Mouse (Mus musculus) hindbrain, embryonic 16.5 days (tissue): ENCODE measurements around the gene Gm12789. TPM values are rescaled to one million over a fixed set of nuclear protein-coding genes. Genes with fewer than 3 reads are reported as not detected.
A peak's percentile ranks its signal among the peaks of the same experiment; 100 is the strongest.
"Not testable (repeated sequence)": the region's sequence is repeated elsewhere in the genome, so short reads cannot be mapped to it uniquely, and the experiment has no call there.

Experiments used
- ATAC-seq: fragments of 200-750 bp; cut with Nextera tagmentation; 2 replicates; pipeline ENCODE4 v1.8.0; 2017; ENCODE audit warnings: moderate TSS enrichment, moderate library complexity
- H3K27ac ChIP-seq: fragments of 300-500 bp; sonication (generic); 2 replicates; pipeline ENCODE4 v1.5.1; 2014; ENCODE audit warnings: low read depth, mild to moderate bottlenecking, control low read depth, low read length, moderate library complexity
- H3K27me3 ChIP-seq: fragments of 300-500 bp; sonication (generic); replicated peaks from 2 replicates; pipeline ENCODE4 v1.6.1; 2014; ENCODE audit warnings: low read length; ENCODE audit not compliant: control insufficient read depth, insufficient read depth
- H3K36me3 ChIP-seq: fragments of 300-500 bp; sonication (generic); 2 replicates; pipeline ENCODE4 v1.6.1; 2014; ENCODE audit warnings: mild to moderate bottlenecking, low read length, moderate library complexity, mixed read lengths; ENCODE audit not compliant: control insufficient read depth, insufficient read depth
- H3K4me1 ChIP-seq: fragments of 300-500 bp; sonication (generic); 2 replicates; pipeline ENCODE4 v1.6.1; 2014; ENCODE audit warnings: low read depth, low read length; ENCODE audit not compliant: control insufficient read depth, insufficient read depth
- H3K4me2 ChIP-seq: fragments of 300-500 bp; sonication (generic); 2 replicates; pipeline ENCODE4 v1.6.1; 2014; ENCODE audit warnings: mild to moderate bottlenecking, low read length, control low read depth, moderate library complexity
- H3K4me3 ChIP-seq: fragments of 300-500 bp; sonication (generic); 2 replicates; pipeline ENCODE4 v1.5.1; 2014; ENCODE audit warnings: mild to moderate bottlenecking, low read length, control low read depth, moderate library complexity
- H3K9ac ChIP-seq: fragments of 300-500 bp; sonication (generic); 2 replicates; pipeline ENCODE4 v1.6.1; 2014; ENCODE audit warnings: low read depth, mild to moderate bottlenecking, control low read depth, low read length, moderate library complexity
- H3K9me3 ChIP-seq: fragments of 300-500 bp; sonication (generic); 2 replicates; pipeline ENCODE4 v1.6.1; 2014; ENCODE audit warnings: mild to moderate bottlenecking, low read length, moderate library complexity; ENCODE audit not compliant: control insufficient read depth
- WGBS: fragments of 180-500 bp; shearing (Covaris S2); extraction: QIAGEN DNeasy Blood & Tissue Kit; methylation state at CpG from one replicate; pipeline ENCODE4 v1.1.7; 2014; 5-methylcytosine and 5-hydroxymethylcytosine counted together
- polyA plus RNA-seq: library from polyadenylated mRNA; unstranded; fragments of >200 nt; fragmentation: Nextera tagmentation; extraction: Ambion mirVana; gene quantifications from 2 replicates; pipeline ENCODE4 v1.2.1, GENCODE M21; 2015

Gene Gm12789
- not detected in 2 replicates for polyA plus RNA-seq

- WGBS = 90% methylated on average over 2 of the region's 2 CpGs
- H3K36me3 ChIP-seq, H3K9ac ChIP-seq, H3K4me3 ChIP-seq, H3K27ac ChIP-seq, H3K9me3 ChIP-seq, H3K4me1 ChIP-seq, H3K4me2 ChIP-seq, H3K27me3 ChIP-seq, ATAC-seq: not testable (repeated sequence)
These were observed at the start of gene Gm12789 for GRCm38 (mm10) chr4:101986326-101986725. Gene Gm12789 (plus strand): TSS chr4:101986626.

GRCm38 (mm10) chr4:101940107-101940506 lies 46.3 kb upstream of the Gm12789 start, which contains the start of gene Gm12794:
Gene Gm12794 (plus strand): TSS chr4:101940407.
- 67% methylated on average over 1 of the region's 2 CpGs for WGBS
- H3K27ac ChIP-seq, H3K9ac ChIP-seq, H3K9me3 ChIP-seq, H3K36me3 ChIP-seq, ATAC-seq, H3K4me1 ChIP-seq, H3K4me2 ChIP-seq, H3K27me3 ChIP-seq, H3K4me3 ChIP-seq: not testable (repeated sequence)

DNA sequence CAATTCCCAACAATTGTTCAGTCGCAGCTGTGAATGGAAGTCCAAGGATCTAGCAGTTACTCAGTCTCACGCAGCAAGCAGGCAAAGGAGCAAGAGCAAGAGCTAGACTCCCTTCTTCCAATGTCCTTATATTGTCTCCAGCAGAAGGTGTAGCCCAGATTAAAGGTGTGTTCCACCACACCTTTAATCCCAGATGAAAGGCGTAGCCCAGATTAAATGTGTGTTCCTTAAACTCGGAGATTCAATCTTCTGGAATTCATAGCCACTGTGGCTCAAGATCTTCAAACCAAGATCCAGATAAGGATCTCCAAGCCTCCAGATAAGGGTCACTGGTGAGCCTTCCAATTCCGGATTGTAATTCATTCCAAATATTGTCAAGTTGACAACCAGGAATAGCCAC lies 5.5 kb upstream of the Gm12789 start, which contains the start of gene Gm12790:
TSS of gene Gm12790 (minus strand) at position 101 of the 400 bp plus-strand sequence.
- not testable (repeated sequence) for H3K36me3 ChIP-seq, H3K4me3 ChIP-seq, H3K4me1 ChIP-seq, ATAC-seq, H3K27me3 ChIP-seq, H3K9me3 ChIP-seq, H3K27ac ChIP-seq, H3K4me2 ChIP-seq, H3K9ac ChIP-seq
- WGBS = 86% methylated on average over 1 of the region's 5 CpGs

GRCm38 (mm10) chr4:101985678-101986077 lies 748 bp upstream of the Gm12789 start:
- no peak overlapping the region for H3K27ac ChIP-seq
- H3K4me3 ChIP-seq = no peak overlapping the region
- no peaks in the 10 kb centered on the region for H3K36me3 ChIP-seq
- H3K9ac ChIP-seq = no peak overlapping the region
- H3K4me2 ChIP-seq = no peak overlapping the region
- H3K27me3 ChIP-seq = no peaks in the 10 kb centered on the region
- no peaks in the 10 kb centered on the region for H3K4me1 ChIP-seq
- 91% methylated on average over 5 of the region's 5 CpGs for WGBS
- no peak for ATAC-seq
- no peaks in the 10 kb centered on the region for H3K9me3 ChIP-seq

DNA sequence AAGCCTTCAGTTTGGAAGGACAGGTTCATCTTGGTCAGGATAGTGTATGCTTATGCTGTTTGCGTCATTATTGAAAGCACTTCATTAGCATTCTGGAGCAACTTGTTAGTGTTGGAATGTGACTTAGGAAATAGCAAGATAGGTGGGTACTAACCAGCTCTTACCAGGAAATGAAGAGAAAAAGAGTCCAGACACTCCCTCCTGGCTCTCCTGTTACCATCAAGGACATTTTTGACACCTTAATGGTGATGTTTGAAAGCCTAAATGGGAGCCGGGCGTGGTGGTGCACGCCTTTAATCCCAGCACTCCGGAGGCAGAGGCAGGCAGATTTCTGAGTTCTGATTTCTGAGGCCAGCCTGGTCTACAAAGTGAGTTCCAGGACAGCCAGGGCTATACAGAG lies 11.0 kb downstream of the Gm12789 start:
- H3K4me3 ChIP-seq = no peak overlapping the region
- H3K4me2 ChIP-seq = no peak overlapping the region
- no peaks in the 10 kb centered on the region for H3K9me3 ChIP-seq
- no peak overlapping the region for H3K27ac ChIP-seq
- 98% methylated on average over 5 of the region's 5 CpGs for WGBS
- H3K27me3 ChIP-seq = no peaks in the 10 kb centered on the region
- no peak overlapping the region for H3K9ac ChIP-seq
- no peaks in the 10 kb centered on the region for H3K4me1 ChIP-seq
- ATAC-seq = no peak
- no peaks in the 10 kb centered on the region for H3K36me3 ChIP-seq

GRCm38 (mm10) chr4:101998267-101998922 lies 12.0 kb downstream of the Gm12789 start:
- no peaks in the 10 kb centered on the region for H3K27me3 ChIP-seq
- ATAC-seq = peak; percentile 86
- no peak overlapping the region for H3K4me2 ChIP-seq

DNA sequence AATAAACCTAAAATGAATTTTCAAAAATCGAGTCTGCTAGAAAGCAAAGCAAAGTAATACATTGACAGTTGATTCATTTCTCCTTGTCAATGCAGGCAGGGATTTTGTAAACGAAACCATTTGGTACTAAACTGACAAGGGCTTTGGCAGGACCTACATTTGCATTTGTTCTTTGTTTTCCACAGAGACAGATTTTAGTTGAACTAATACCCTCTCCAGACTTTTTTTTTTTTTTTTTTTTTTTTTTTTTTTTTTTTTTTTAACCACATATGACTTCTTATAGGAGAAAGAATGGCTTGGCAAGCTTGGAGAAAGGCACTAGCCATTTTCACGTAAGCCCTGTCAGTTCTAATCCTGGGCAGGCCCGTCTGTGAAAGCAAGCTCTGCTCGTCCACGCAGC lies 40.2 kb downstream of the Gm12789 start:
- H3K27me3 ChIP-seq = no peaks in the 10 kb centered on the region
- no peak overlapping the region for H3K9ac ChIP-seq
- H3K27ac ChIP-seq = no peak overlapping the region
- H3K36me3 ChIP-seq = no peaks in the 10 kb centered on the region
- H3K4me2 ChIP-seq = no peak overlapping the region
- no peaks in the 10 kb centered on the region for H3K4me1 ChIP-seq
- no peaks in the 10 kb centered on the region for H3K9me3 ChIP-seq
- H3K4me3 ChIP-seq = no peak overlapping the region
- no peak for ATAC-seq
- WGBS = 84% methylated on average over 6 of the region's 6 CpGs

More at GRCm38 (mm10) chr4:101998267-101998922, 12.0 kb downstream of the Gm12789 start:
- Histone ChIP-seq H3K36me3 (no peaks in the 10 kb centered on the region), H3K9me3 (no peaks in the 10 kb centered on the region), H3K27ac (no peak overlapping the region), H3K4me1 (no peaks in the 10 kb centered on the region), H3K4me3 (no peak overlapping the region), H3K9ac (no peak overlapping the region; the same call in 1 of the 2 replicates)
- WGBS = 42% methylated on average over 15 of the region's 15 CpGs

Other genes with a start within 250 kb of the Gm12789 start
- gene B020004J07Rik, start 142.6 kb upstream of the Gm12789 start, polyA plus RNA-seq = not detected in 2 replicates
- gene C130073F10Rik, start 92.8 kb upstream of the Gm12789 start, polyA plus RNA-seq = not detected in 2 replicates
- not detected in 2 replicates for gene Gm12800, start 77.5 kb upstream of the Gm12789 start, polyA plus RNA-seq
- gene Gm12794, start 46.2 kb upstream of the Gm12789 start, polyA plus RNA-seq = not detected in 2 replicates
- not detected in 2 replicates for gene Gm12790, start 5.6 kb upstream of the Gm12789 start, polyA plus RNA-seq
- 43.4 and 48.3 TPM in 2 replicates for gene Pde4b, start 100.9 kb downstream of the Gm12789 start, polyA plus RNA-seq